Mouse (Mus musculus): Measurements from ENCODE around the gene Slc5a9.

DNA sequence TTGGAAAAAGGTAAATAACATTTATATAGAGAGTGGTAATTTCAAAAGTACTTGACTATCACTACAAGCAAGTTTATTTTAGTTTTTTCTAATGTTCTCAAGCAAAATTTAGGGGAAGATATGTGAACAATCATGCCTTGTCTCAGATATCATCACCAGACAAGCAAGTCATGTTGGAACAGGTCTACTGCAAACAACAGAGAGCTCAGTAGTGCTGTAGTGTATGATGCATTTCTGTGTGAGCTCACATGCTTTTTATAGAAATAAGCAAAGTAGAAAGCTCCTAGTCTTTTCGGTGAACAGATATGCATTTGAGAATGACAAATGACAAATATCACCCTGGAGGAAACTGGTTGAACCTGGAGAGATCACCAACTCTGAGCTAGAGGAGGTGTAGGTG, 16.4 kb upstream of the Slc5a9 start, which contains the start of gene Skint8:
- TF ChIP-seq POLR2A (IDR thresholded peaks at IDR 0.05; ENCODE audit: insufficient read depth, low read depth, low read length): no peak
- TF ChIP-seq CTCF (IDR thresholded peaks at IDR 0.05; ENCODE audit: insufficient read depth, low read depth, low read length): no peak
